Mouse (Mus musculus) liver, embryonic 14.5 days (tissue): ENCODE measurements around the gene Kctd13.

ENCODE experiments used
- CTCF ChIP-seq: IDR thresholded peaks from 2 replicates; pipeline ENCODE4 v1.5.1; 2016; ENCODE audit warnings: antibody characterized with exemption, low read depth, control low read depth
- EP300 ChIP-seq: IDR thresholded peaks from 2 replicates; pipeline ENCODE4 v1.6.1; 2016; ENCODE audit warnings: antibody characterized with exemption, low read depth

DNA sequence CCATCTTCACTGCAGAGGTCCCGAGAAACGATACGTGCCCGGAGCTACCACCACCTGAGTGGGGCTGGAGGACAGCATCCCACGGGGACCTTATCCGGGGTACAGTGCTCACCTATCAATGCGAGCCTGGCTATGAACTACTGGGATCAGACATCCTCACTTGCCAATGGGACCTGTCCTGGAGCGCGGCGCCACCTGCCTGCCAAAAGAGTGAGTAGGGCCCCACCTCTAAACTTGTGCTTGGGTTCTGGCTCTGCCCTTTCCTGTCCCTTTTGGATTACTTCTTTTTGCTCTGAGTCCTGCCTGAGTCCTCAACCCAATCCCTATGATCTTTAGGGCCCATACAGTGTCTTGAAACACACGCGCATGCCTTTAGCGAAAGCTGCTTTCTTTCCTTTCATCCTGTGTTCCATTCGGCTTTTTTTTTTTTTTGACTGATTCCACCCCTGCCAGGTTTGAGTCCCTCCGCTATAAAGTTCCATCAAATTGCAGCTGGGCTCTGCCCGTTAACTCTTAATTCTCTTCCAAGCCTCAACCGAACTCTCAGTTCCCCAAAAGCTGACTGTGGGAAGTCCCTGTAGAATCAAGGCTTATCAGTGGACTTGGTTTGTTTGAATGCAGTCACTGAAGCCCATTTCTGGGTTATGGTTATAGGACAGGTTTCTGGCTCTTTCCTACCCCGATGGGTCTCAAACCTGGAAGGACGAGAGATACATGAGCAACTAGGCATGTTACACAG lies 35.0 kb downstream of the Kctd13 start:
- peak; percentile 78 for TF ChIP-seq CTCF
- no peak for TF ChIP-seq EP300
